Mouse (Mus musculus) lung, adult 2 months (tissue): ENCODE data around the gene B4galnt3.

Experiments used
- CTCF ChIP-seq: fragments of 200-500 bp; IDR thresholded peaks from 2 replicates; pipeline ENCODE4 v1.5.1; 2011; ENCODE audit warnings: mild to moderate bottlenecking, low read length, control low read depth; ENCODE audit not compliant: insufficient read depth
- POLR2A ChIP-seq: fragments of 200-500 bp; IDR thresholded peaks from 2 replicates; pipeline ENCODE4 v1.6.1; 2011; ENCODE audit warnings: low read depth, mild to moderate bottlenecking, control low read depth, low read length, borderline replicate concordance; ENCODE audit errors: extremely low read depth

DNA sequence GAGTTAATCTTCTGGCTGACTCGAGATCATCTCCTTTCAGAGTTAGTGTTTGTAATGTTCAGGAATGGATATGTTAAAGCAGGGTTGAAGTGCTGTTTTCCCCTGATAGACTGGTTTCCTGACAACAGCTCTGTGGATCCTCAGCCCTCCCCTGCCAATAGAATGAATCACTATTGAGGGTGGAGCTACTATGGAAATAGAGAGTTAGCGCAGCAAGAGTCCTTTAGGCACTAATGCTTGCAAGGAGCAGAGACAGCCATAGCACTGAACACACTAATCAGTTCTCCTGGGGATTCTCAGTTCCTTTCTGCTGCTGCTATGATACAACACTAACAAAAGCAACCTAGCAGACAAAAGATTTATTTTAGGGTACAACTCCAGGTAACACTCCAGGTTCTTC, 26.0 kb upstream of the B4galnt3 start:
- TF ChIP-seq POLR2A (no peak), CTCF (no peak)
